Mouse (Mus musculus): Measurements from ENCODE around the gene Ube4b. TPM values are rescaled to one million over a fixed set of nuclear protein-coding genes. Genes with fewer than 3 reads are reported as not detected.
"Not testable (repeated sequence)": the region's sequence is repeated elsewhere in the genome, so short reads cannot be mapped to it uniquely, and the experiment has no call there.

Gene Ube4b
- 55.3 and 61.8 TPM in 2 replicates for polyA plus RNA-seq (2014; fragmentation: Nextera tagmentation; extraction: Ambion mirVana)

GRCm38 (mm10) chr4:149426325-149427199 is at the start of gene Ube4b:
TSS of gene Ube4b (minus strand) at chr4:149426749.
- H3K36me3 ChIP-seq (ENCODE audit: control insufficient read depth, insufficient read depth, low read length) = no peaks in the 10 kb centered on the region
- peak within 1 kb of the TSS; percentile 96 for H3K4me3 ChIP-seq (ENCODE audit: low read depth, low read length)
- H3K27ac ChIP-seq (ENCODE audit: low read depth, low read length) = peak within 1 kb of the TSS; percentile 95
- H3K4me1 ChIP-seq (ENCODE audit: control insufficient read depth, insufficient read depth, low read length) = peaks cover 10% of the 10 kb centered on the region; the same call in 1 of the 2 replicates
- WGBS = 0% methylated on average over 48 of the region's 50 CpGs
- ATAC-seq (ENCODE audit: low read depth) = peak; percentile 94
- no peaks in the 10 kb centered on the region for H3K27me3 ChIP-seq (ENCODE audit: control insufficient read depth, insufficient read depth, low read length)
- H3K9ac ChIP-seq (replicated peaks; ENCODE audit: low read depth, low read length) = peak within 1 kb of the TSS; percentile 86
- H3K9me3 ChIP-seq (ENCODE audit: control insufficient read depth, low read length) = no peaks in the 10 kb centered on the region
- peak within 1 kb of the TSS; percentile 85 for H3K4me2 ChIP-seq (ENCODE audit: low read depth, low read length)

GRCm38 (mm10) chr4:149475096-149475495 is 48.5 kb upstream of the Ube4b start:
- H3K36me3 ChIP-seq (ENCODE audit: control insufficient read depth, insufficient read depth, low read length) = 0 out of 2 replicates have a peak, but pooled peaks cover 3% of the 10 kb centered on the region

GRCm38 (mm10) chr4:149469557-149469956 is 43.0 kb upstream of the Ube4b start:
- no peak overlapping the region for H3K9ac ChIP-seq (replicated peaks; ENCODE audit: low read depth, low read length)
- H3K27ac ChIP-seq (ENCODE audit: low read depth, low read length) = no peak overlapping the region
- H3K36me3 ChIP-seq (ENCODE audit: control insufficient read depth, insufficient read depth, low read length) = peaks cover 6% of the 10 kb centered on the region; the same call in 1 of the 2 replicates
- no peak for ATAC-seq (ENCODE audit: low read depth)
- no peaks in the 10 kb centered on the region for H3K4me1 ChIP-seq (ENCODE audit: control insufficient read depth, insufficient read depth, low read length)
- no peak overlapping the region for H3K4me2 ChIP-seq (ENCODE audit: low read depth, low read length)
- H3K4me3 ChIP-seq (ENCODE audit: low read depth, low read length) = no peak overlapping the region
- WGBS = 94% methylated on average over 3 of the region's 3 CpGs
- no peaks in the 10 kb centered on the region for H3K27me3 ChIP-seq (ENCODE audit: control insufficient read depth, insufficient read depth, low read length)
- no peaks in the 10 kb centered on the region for H3K9me3 ChIP-seq (ENCODE audit: control insufficient read depth, low read length)

More at GRCm38 (mm10) chr4:149475096-149475495, 48.5 kb upstream of the Ube4b start:
- WGBS = 77% methylated on average over 7 of the region's 7 CpGs
- no peaks in the 10 kb centered on the region for H3K9me3 ChIP-seq (ENCODE audit: control insufficient read depth, low read length)
- H3K4me3 ChIP-seq (ENCODE audit: low read depth, low read length) = no peak overlapping the region
- no peak overlapping the region for H3K27ac ChIP-seq (ENCODE audit: low read depth, low read length)
- no peaks in the 10 kb centered on the region for H3K27me3 ChIP-seq (ENCODE audit: control insufficient read depth, insufficient read depth, low read length)
- H3K4me2 ChIP-seq (ENCODE audit: low read depth, low read length) = no peak overlapping the region
- no peaks in the 10 kb centered on the region for H3K4me1 ChIP-seq (ENCODE audit: control insufficient read depth, insufficient read depth, low read length)
- no peak for ATAC-seq (ENCODE audit: low read depth)
- no peak overlapping the region for H3K9ac ChIP-seq (replicated peaks; ENCODE audit: low read depth, low read length)

- Histone ChIP-seq H3K36me3 (ENCODE audit: control insufficient read depth, insufficient read depth, low read length) (no peaks in the 10 kb centered on the region), H3K4me1 (ENCODE audit: control insufficient read depth, insufficient read depth, low read length) (no peaks in the 10 kb centered on the region), H3K4me3 (ENCODE audit: low read depth, low read length) (no peak overlapping the region), H3K4me2 (ENCODE audit: low read depth, low read length) (no peak overlapping the region), H3K27ac (ENCODE audit: low read depth, low read length) (no peak overlapping the region), H3K27me3 (ENCODE audit: control insufficient read depth, insufficient read depth, low read length) (no peaks in the 10 kb centered on the region), H3K9me3 (ENCODE audit: control insufficient read depth, low read length) (no peaks in the 10 kb centered on the region), H3K9ac (replicated peaks; ENCODE audit: low read depth, low read length) (no peak overlapping the region)
- WGBS = 85% methylated on average over 6 of the region's 6 CpGs
- ATAC-seq (ENCODE audit: low read depth) = no peak
Observed at GRCm38 (mm10) chr4:149463435-149463950, 36.9 kb upstream of the Ube4b start.

GRCm38 (mm10) chr4:149462305-149462971 is 35.9 kb upstream of the Ube4b start:
- H3K9me3 ChIP-seq (ENCODE audit: control insufficient read depth, low read length) = no peaks in the 10 kb centered on the region
- no peaks in the 10 kb centered on the region for H3K4me1 ChIP-seq (ENCODE audit: control insufficient read depth, insufficient read depth, low read length)
- H3K27ac ChIP-seq (ENCODE audit: low read depth, low read length) = no peak overlapping the region
- H3K9ac ChIP-seq (replicated peaks; ENCODE audit: low read depth, low read length) = no peak overlapping the region
- ATAC-seq (ENCODE audit: low read depth) = no peak
- H3K4me2 ChIP-seq (ENCODE audit: low read depth, low read length) = no peak overlapping the region
- H3K36me3 ChIP-seq (ENCODE audit: control insufficient read depth, insufficient read depth, low read length) = no peaks in the 10 kb centered on the region
- no peak overlapping the region for H3K4me3 ChIP-seq (ENCODE audit: low read depth, low read length)
- WGBS = 92% methylated on average over 6 of the region's 6 CpGs
- H3K27me3 ChIP-seq (ENCODE audit: control insufficient read depth, insufficient read depth, low read length) = no peaks in the 10 kb centered on the region

- H3K9ac ChIP-seq (replicated peaks; ENCODE audit: low read depth, low read length) = no peak overlapping the region
- H3K27me3 ChIP-seq (ENCODE audit: control insufficient read depth, insufficient read depth, low read length) = no peaks in the 10 kb centered on the region
- no peak overlapping the region for H3K4me3 ChIP-seq (ENCODE audit: low read depth, low read length)
- no peaks in the 10 kb centered on the region for H3K9me3 ChIP-seq (ENCODE audit: control insufficient read depth, low read length)
- H3K36me3 ChIP-seq (ENCODE audit: control insufficient read depth, insufficient read depth, low read length) = no peaks in the 10 kb centered on the region
- ATAC-seq (ENCODE audit: low read depth) = no peak
- no peak overlapping the region for H3K4me2 ChIP-seq (ENCODE audit: low read depth, low read length)
- H3K27ac ChIP-seq (ENCODE audit: low read depth, low read length) = no peak overlapping the region
- WGBS = 71% methylated on average over 4 of the region's 7 CpGs
- H3K4me1 ChIP-seq (ENCODE audit: control insufficient read depth, insufficient read depth, low read length) = no peaks in the 10 kb centered on the region
Observed at GRCm38 (mm10) chr4:149461579-149462304, 35.2 kb upstream of the Ube4b start.

- H3K4me1 ChIP-seq (ENCODE audit: control insufficient read depth, insufficient read depth, low read length); H3K9me3 ChIP-seq (ENCODE audit: control insufficient read depth, low read length); H3K27ac ChIP-seq (ENCODE audit: low read depth, low read length); H3K9ac ChIP-seq (replicated peaks; ENCODE audit: low read depth, low read length); H3K27me3 ChIP-seq (ENCODE audit: control insufficient read depth, insufficient read depth, low read length); H3K4me3 ChIP-seq (ENCODE audit: low read depth, low read length); ATAC-seq (ENCODE audit: low read depth); H3K36me3 ChIP-seq (ENCODE audit: control insufficient read depth, insufficient read depth, low read length); H3K4me2 ChIP-seq (ENCODE audit: low read depth, low read length): not testable (repeated sequence)
- 94% methylated on average over 2 of the region's 2 CpGs for WGBS
Observed at GRCm38 (mm10) chr4:149460475-149460874, 33.9 kb upstream of the Ube4b start.

GRCm38 (mm10) chr4:149459425-149459824 is 32.9 kb upstream of the Ube4b start:
- no peak overlapping the region for H3K9ac ChIP-seq (replicated peaks; ENCODE audit: low read depth, low read length)
- no peaks in the 10 kb centered on the region for H3K36me3 ChIP-seq (ENCODE audit: control insufficient read depth, insufficient read depth, low read length)
- H3K27ac ChIP-seq (ENCODE audit: low read depth, low read length) = no peak overlapping the region
- WGBS = 80% methylated on average over 1 of the region's 1 CpGs
- H3K4me2 ChIP-seq (ENCODE audit: low read depth, low read length) = no peak overlapping the region
- ATAC-seq (ENCODE audit: low read depth) = no peak
- H3K4me3 ChIP-seq (ENCODE audit: low read depth, low read length) = no peak overlapping the region
- no peaks in the 10 kb centered on the region for H3K4me1 ChIP-seq (ENCODE audit: control insufficient read depth, insufficient read depth, low read length)
- no peaks in the 10 kb centered on the region for H3K9me3 ChIP-seq (ENCODE audit: control insufficient read depth, low read length)
- H3K27me3 ChIP-seq (ENCODE audit: control insufficient read depth, insufficient read depth, low read length) = no peaks in the 10 kb centered on the region

All from neural tube, embryonic 14.5 days (tissue).